Mouse (Mus musculus): ENCODE measurements around the gene 4933415F23Rik.
A peak's percentile ranks its signal among the peaks of the same experiment; 100 is the strongest.
"Not testable (repeated sequence)": the region's sequence is repeated elsewhere in the genome, so short reads cannot be mapped to it uniquely, and the experiment has no call there.

4933415F23Rik gene

GRCm38 (mm10) chr1:23102021-23102420, at the start of gene 4933415F23Rik:
TSS of gene 4933415F23Rik (minus strand) at chr1:23102253.
- no peak for DNase-seq (ENCODE audit: low read depth, low spot score)

GRCm38 (mm10) chr1:23151722-23152121, 49.7 kb upstream of the 4933415F23Rik start:
- no peak for DNase-seq (ENCODE audit: low read depth, low spot score)

GRCm38 (mm10) chr1:23146198-23146873, 44.3 kb upstream of the 4933415F23Rik start:
- DNase-seq (ENCODE audit: low read depth, low spot score) = no peak

GRCm38 (mm10) chr1:23141121-23141811, 39.2 kb upstream of the 4933415F23Rik start:
- no peak for DNase-seq (ENCODE audit: low read depth, low spot score)

GRCm38 (mm10) chr1:23140530-23140929, 38.5 kb upstream of the 4933415F23Rik start:
- not testable (repeated sequence) for DNase-seq (ENCODE audit: low read depth, low spot score)

- no peak for DNase-seq (ENCODE audit: low read depth, low spot score)
Observed at GRCm38 (mm10) chr1:23120901-23121300, 18.8 kb upstream of the 4933415F23Rik start.

- no peak for DNase-seq (ENCODE audit: low read depth, low spot score)
Observed at GRCm38 (mm10) chr1:23119406-23119805, 17.4 kb upstream of the 4933415F23Rik start.

- no peak for DNase-seq (ENCODE audit: low read depth, low spot score)
Observed at GRCm38 (mm10) chr1:23117423-23117822, 15.4 kb upstream of the 4933415F23Rik start.

- DNase-seq (ENCODE audit: low read depth, low spot score) = no peak
Observed at GRCm38 (mm10) chr1:23109191-23109590, 7.1 kb upstream of the 4933415F23Rik start.

- no peak for DNase-seq (ENCODE audit: low read depth, low spot score)
Observed at GRCm38 (mm10) chr1:23102881-23103280, 828 bp upstream of the 4933415F23Rik start.

GRCm38 (mm10) chr1:23099791-23100190, 2.3 kb downstream of the 4933415F23Rik start:
- DNase-seq (ENCODE audit: low read depth, low spot score) = no peak

GRCm38 (mm10) chr1:23098451-23098850, 3.6 kb downstream of the 4933415F23Rik start:
- DNase-seq (ENCODE audit: low read depth, low spot score) = no peak

- DNase-seq (ENCODE audit: low read depth, low spot score) = no peak
Observed at GRCm38 (mm10) chr1:23097996-23098395, 4.1 kb downstream of the 4933415F23Rik start.

GRCm38 (mm10) chr1:23067715-23068114, 34.3 kb downstream of the 4933415F23Rik start:
- DNase-seq (ENCODE audit: low read depth, low spot score) = no peak

GRCm38 (mm10) chr1:23064717-23065475, 37.2 kb downstream of the 4933415F23Rik start:
- no peak for DNase-seq (ENCODE audit: low read depth, low spot score)

GRCm38 (mm10) chr1:23063946-23064345, 38.1 kb downstream of the 4933415F23Rik start:
- no peak for DNase-seq (ENCODE audit: low read depth, low spot score)

GRCm38 (mm10) chr1:23061614-23062373, 40.3 kb downstream of the 4933415F23Rik start:
- DNase-seq (ENCODE audit: low read depth, low spot score) = peak; percentile 4

- DNase-seq (ENCODE audit: low read depth, low spot score) = no peak
Observed at GRCm38 (mm10) chr1:23060056-23060455, 42.0 kb downstream of the 4933415F23Rik start.
